Mouse (Mus musculus) heart, adult 2 months (tissue): ENCODE measurements around the gene Rabl2. TPM values are rescaled to one million over a fixed set of nuclear protein-coding genes. Genes with fewer than 3 reads are reported as not detected.
A peak's percentile ranks its signal among the peaks of the same experiment; 100 is the strongest.

ENCODE experiments used
- DNase-seq, 2 experiments: peaks; one replicate each; pipeline ENCODE4 v3.0.0; 2021
- H3K27ac ChIP-seq: fragments of 200-600 bp; 2 replicates; pipeline ENCODE4 v1.8.1; 2022
- H3K27me3 ChIP-seq: fragments of 200-500 bp; 2 replicates; pipeline ENCODE4 v1.6.1; 2012; ENCODE audit warnings: mild to moderate bottlenecking, low read length, inconsistent platforms, mixed read lengths; ENCODE audit not compliant: control insufficient read depth, insufficient read depth
- H3K36me3 ChIP-seq: fragments of 200-500 bp; 2 replicates; pipeline ENCODE4 v1.6.1; 2012; ENCODE audit warnings: low read length, inconsistent platforms; ENCODE audit not compliant: control insufficient read depth, insufficient read depth
- H3K4me1 ChIP-seq: fragments of 200-500 bp; 2 replicates; pipeline ENCODE4 v1.6.1; 2011; ENCODE audit warnings: low read length; ENCODE audit not compliant: control insufficient read depth, insufficient read depth
- H3K4me3 ChIP-seq: fragments of 200-600 bp; 2 replicates; pipeline ENCODE4 v1.8.1; 2022
- H3K79me2 ChIP-seq: fragments of 200-500 bp; replicated peaks from 2 replicates; pipeline ENCODE4 v1.6.1; 2012; ENCODE audit warnings: mild to moderate bottlenecking, inconsistent platforms, low read length, moderate library complexity, mixed read lengths; ENCODE audit not compliant: control insufficient read depth, insufficient read depth
- H3K9ac ChIP-seq: fragments of 200-500 bp; 2 replicates; pipeline ENCODE4 v1.6.1; 2012; ENCODE audit warnings: low read depth, mild to moderate bottlenecking, control low read depth, inconsistent platforms, low read length, mixed read lengths
- CTCF ChIP-seq: fragments of 200-600 bp; IDR thresholded peaks from 2 replicates; pipeline ENCODE4 v1.8.1; 2022; ENCODE audit warnings: antibody characterized with exemption, mild to moderate bottlenecking, moderate library complexity
- EP300 ChIP-seq: fragments of 200-500 bp; IDR thresholded peaks from 2 replicates; pipeline ENCODE4 v1.6.1; 2011; ENCODE audit warnings: low read depth, low read length, control low read depth; ENCODE audit not compliant: insufficient read depth
- POLR2A ChIP-seq: fragments of 200-500 bp; IDR thresholded peaks from 2 replicates; pipeline ENCODE4 v1.6.1; 2011; ENCODE audit warnings: mild to moderate bottlenecking, low read depth, low read length, control low read depth; ENCODE audit not compliant: insufficient read depth
- WGBS: fragments of 180-500 bp; shearing (Covaris S2); methylation state at CpG from one replicate; pipeline ENCODE4 v1.1.7; 2018; 5-methylcytosine and 5-hydroxymethylcytosine counted together
- intact Hi-C: fragments of 180-260 bp; cut with DNase I; formaldehyde crosslinking; loops from one replicate; pipeline ENCODE4 v1.15.1; 2025
- polyA plus RNA-seq: library from polyadenylated mRNA; depleted of rRNA; stranded (reverse); fragments of >200 nt; gene quantifications from 2 replicates; pipeline ENCODE4 v1.2.3, GENCODE M21; 2012
- total RNA-seq, 2 experiments: library from RNA; stranded (reverse); gene quantifications; 2 replicates each; pipeline ENCODE4 v1.2.3; 2021

The Rabl2 gene
- total and polyA plus RNA-seq, 3 experiments, result 3.7 to 5.2 (median 4.2) TPM

GRCm38 (mm10) chr15:89585101-89585500 lies 6.6 kb downstream of the Rabl2 start:
- peaks cover 6% of the 10 kb centered on the region for H3K4me1 ChIP-seq
- TF ChIP-seq CTCF (no peak), EP300 (peak; percentile 100), POLR2A (peak; percentile 80)
- H3K4me3 ChIP-seq, result no peak overlapping the region
- no peaks in the 10 kb centered on the region for H3K79me2 ChIP-seq
- H3K27me3 ChIP-seq, result no peaks in the 10 kb centered on the region
- WGBS, result 43% methylated on average over 5 of the region's 5 CpGs
- intact Hi-C loops, result no loop called here
- H3K9ac ChIP-seq, result no peak overlapping the region
- peak; percentile 34 to 47 for DNase-seq
- no peaks in the 10 kb centered on the region for H3K36me3 ChIP-seq
- peak overlapping the region; percentile 60 for H3K27ac ChIP-seq

GRCm38 (mm10) chr15:89582494-89582893 lies 9.2 kb downstream of the Rabl2 start:
- H3K79me2 ChIP-seq, result no peaks in the 10 kb centered on the region
- H3K27ac ChIP-seq, result no peak overlapping the region
- H3K27me3 ChIP-seq, result no peaks in the 10 kb centered on the region
- no peaks in the 10 kb centered on the region for H3K36me3 ChIP-seq
- TF ChIP-seq CTCF (no peak), POLR2A (no peak), EP300 (no peak)
- intact Hi-C loops, result no loop called here
- peaks cover 6% of the 10 kb centered on the region for H3K4me1 ChIP-seq
- 87% methylated on average over 7 of the region's 7 CpGs for WGBS
- H3K4me3 ChIP-seq, result no peak overlapping the region
- H3K9ac ChIP-seq, result no peak overlapping the region
- DNase-seq, result no peak

GRCm38 (mm10) chr15:89572147-89572546 lies 19.6 kb downstream of the Rabl2 start:
- Histone ChIP-seq H3K36me3 (no peaks in the 10 kb centered on the region), H3K4me3 (no peak overlapping the region), H3K9ac (no peak overlapping the region), H3K4me1 (no peaks in the 10 kb centered on the region), H3K27ac (no peak overlapping the region; the same call in 1 of the 2 replicates), H3K79me2 (no peaks in the 10 kb centered on the region), H3K27me3 (no peaks in the 10 kb centered on the region; the same call in 1 of the 2 replicates)
- TF ChIP-seq POLR2A (no peak), EP300 (no peak), CTCF (no peak)
- intact Hi-C loops, result no loop called here
- no peak for DNase-seq
- 40% methylated on average over 8 of the region's 8 CpGs for WGBS

GRCm38 (mm10) chr15:89568114-89568513 lies 23.6 kb downstream of the Rabl2 start, which contains the start of gene Acr:
Gene Acr, plus strand, starts transcription at chr15:89568326.
- H3K36me3 ChIP-seq, result no peaks in the 10 kb centered on the region
- no peak for DNase-seq
- whole genome bisulfite sequencing, result 79% methylated on average over 6 of the region's 6 CpGs
- H3K27ac ChIP-seq, result no peak within 1 kb of the TSS
- TF ChIP-seq POLR2A (no peak), EP300 (no peak), CTCF (no peak)
- no peak within 1 kb of the TSS for H3K4me3 ChIP-seq
- H3K4me1 ChIP-seq, result no peaks in the 10 kb centered on the region
- H3K79me2 ChIP-seq, result no peaks in the 10 kb centered on the region
- H3K27me3 ChIP-seq, result no peaks in the 10 kb centered on the region; the same call in 1 of the 2 replicates
- H3K9ac ChIP-seq, result no peak within 1 kb of the TSS
- intact Hi-C loops, result no loop called here

- TF ChIP-seq EP300, result no peak
- TF ChIP-seq CTCF, result peak; percentile 26; the same call in 1 of the 2 replicates
- Histone ChIP-seq H3K9ac (no peak overlapping the region), H3K4me3 (no peak overlapping the region), H3K27me3 (no peaks in the 10 kb centered on the region), H3K79me2 (no peaks in the 10 kb centered on the region), H3K27ac (no peak overlapping the region), H3K4me1 (peaks cover 11% of the 10 kb centered on the region), H3K36me3 (no peaks in the 10 kb centered on the region)
- DNase-seq, result no peak
- 58% methylated on average over 10 of the region's 10 CpGs for WGBS
- intact Hi-C loops, result no loop called here
Observed at GRCm38 (mm10) chr15:89559202-89559731, 32.5 kb downstream of the Rabl2 start.

GRCm38 (mm10) chr15:89557996-89558390 lies 33.7 kb downstream of the Rabl2 start:
- H3K27me3 ChIP-seq, result no peaks in the 10 kb centered on the region
- TF ChIP-seq POLR2A, result no peak
- TF ChIP-seq EP300, result no peak
- TF ChIP-seq CTCF, result no peak
- H3K4me3 ChIP-seq, result no peak overlapping the region
- no peaks in the 10 kb centered on the region for H3K79me2 ChIP-seq
- DNase-seq, result no peak
- H3K36me3 ChIP-seq, result no peaks in the 10 kb centered on the region
- no peak overlapping the region for H3K9ac ChIP-seq
- 44% methylated on average over 34 of the region's 34 CpGs for WGBS
- peaks cover 16% of the 10 kb centered on the region for H3K4me1 ChIP-seq
- intact Hi-C loops, result no loop called here
- no peak overlapping the region for H3K27ac ChIP-seq
